Mouse (Mus musculus): ENCODE measurements around the gene Slc35b2.

Gene Slc35b2

GRCm38 (mm10) chr17:45545278-45545961 is 18.3 kb upstream of the Slc35b2 start:
- DNase-seq = peak; percentile 69

DNA sequence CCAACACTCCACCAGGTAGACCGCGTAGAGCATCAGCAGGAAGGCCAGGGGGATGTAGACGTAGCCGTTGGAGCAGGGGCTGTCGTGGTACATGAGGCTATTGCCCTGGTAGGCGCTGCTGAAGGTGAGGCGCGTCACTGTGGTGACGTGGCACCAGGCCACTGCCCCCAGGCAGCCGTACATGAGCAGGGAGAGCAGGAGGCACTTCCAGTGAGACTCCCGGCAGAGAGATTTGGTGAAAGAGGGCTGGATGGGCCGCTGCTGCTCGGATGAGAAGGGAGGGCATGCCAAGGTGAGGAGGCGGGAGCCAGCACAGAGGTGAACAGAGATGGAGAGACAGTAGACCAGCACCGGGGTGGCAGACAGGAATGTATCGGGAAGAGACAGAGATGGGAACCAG is 16.7 kb upstream of the Slc35b2 start:
- DNase-seq = peak; percentile 85

- DNase-seq = peak; percentile 74
These were observed 16.0 kb upstream of the Slc35b2 start for GRCm38 (mm10) chr17:45547461-45548190.

- peak; percentile 86 for DNase-seq
These were observed 14.8 kb upstream of the Slc35b2 start for GRCm38 (mm10) chr17:45548541-45549512.

GRCm38 (mm10) chr17:45549617-45550181 is 14.0 kb upstream of the Slc35b2 start, which contains the start of gene Tmem151b:
Gene Tmem151b, minus strand, starts transcription at chr17:45549677.
- peak; percentile 81 for DNase-seq

DNA sequence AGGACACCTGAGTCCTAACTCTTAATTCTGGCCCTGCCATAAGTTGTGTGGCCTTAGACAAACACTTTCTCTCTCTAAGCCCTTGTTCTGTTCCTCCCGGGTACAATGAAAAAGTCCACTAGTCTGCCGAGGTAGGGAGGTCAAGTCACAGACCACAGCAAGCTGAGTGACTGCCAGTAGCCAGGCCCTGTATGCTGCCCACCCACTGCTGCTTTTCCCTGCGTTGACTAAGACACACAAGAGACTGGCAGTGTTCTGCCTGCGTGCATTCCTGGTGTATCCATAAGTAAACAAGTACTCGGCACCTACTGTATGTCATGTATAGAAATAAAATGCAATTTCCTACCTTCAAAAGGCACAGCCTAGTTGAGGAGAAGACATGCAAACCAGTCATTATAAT is 13.4 kb upstream of the Slc35b2 start:
- DNase-seq = peak; percentile 65

DNA sequence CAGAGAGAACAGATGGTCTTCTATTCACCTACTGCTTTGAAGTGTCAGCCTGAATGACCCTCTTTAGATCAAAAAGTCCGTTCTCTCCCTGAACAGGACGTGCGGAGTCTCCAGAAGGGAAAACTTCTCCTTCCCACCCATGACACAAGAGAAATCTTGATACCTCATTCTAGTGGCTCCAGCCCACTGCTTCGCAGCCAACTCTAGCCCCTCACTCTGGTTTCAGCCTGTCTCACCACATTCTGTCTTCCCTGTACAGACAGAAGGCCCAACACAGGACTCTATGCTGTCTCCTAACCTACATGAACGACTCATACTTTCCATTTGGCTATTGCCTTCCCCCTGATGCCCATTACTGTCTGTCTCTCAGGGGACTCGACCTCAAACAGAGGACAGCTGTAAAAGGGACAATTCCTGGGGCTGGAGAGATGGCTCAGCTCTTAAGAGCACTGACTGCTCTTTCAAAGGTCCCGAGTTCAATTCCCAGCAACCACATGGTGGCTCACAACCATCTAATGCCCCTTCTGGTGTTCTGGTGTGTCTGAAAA is 12.4 kb upstream of the Slc35b2 start:
- peak; percentile 52 for DNase-seq

DNA sequence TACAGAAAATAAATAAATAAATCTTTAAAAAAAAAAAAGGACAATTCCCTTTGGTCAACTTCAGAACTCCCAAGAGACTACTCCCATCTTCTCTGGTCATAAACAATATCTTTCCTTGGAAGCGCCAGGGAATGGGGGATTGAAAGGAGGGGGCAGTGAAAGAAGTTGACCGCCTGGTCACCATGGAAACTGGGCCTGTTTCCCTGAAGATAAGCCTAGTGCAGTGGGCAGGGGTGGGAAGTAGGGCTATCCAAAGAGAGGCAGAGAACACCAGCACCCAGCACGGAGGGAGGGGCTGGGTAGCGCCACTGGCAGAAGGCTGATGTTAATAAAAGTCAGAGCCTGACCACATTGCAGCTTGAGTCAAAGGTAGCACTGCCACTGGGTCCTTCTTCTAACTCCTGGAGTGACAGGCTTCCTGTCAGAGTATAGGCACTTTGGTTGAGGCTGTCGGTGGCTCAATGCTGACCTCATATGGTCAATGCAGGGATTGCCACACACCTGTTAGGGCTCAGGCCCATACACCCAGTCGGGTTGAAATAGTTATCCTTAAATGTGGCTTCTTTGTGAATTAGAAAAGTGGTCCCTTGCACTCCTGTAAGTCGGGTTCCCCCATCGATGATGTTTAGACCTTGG is 11.7 kb upstream of the Slc35b2 start:
- DNase-seq = peak; percentile 87

GRCm38 (mm10) chr17:45553065-45553464 is 10.6 kb upstream of the Slc35b2 start:
- DNase-seq = peak; percentile 50

DNA sequence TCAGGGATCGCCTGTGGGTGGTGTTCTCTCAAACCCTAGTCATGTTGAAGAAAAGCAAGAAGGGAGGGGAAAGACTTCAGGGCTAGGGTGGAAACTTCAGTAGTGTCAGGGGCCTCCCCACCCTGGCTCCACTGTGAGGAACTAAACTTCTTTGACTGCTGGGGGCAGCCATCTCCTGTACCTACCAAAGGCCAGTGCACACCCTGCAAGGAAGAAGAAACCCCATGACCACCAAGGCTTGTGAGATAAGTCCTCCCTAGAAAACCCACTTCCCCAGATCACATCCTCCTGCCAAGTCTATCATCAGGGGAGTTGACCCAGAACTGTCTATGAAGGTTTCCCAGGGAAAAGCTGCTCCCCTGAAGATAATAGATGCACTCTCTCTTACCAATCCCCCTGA is 9.3 kb upstream of the Slc35b2 start:
- peak; percentile 46 for DNase-seq

GRCm38 (mm10) chr17:45555452-45556106 is 8.1 kb upstream of the Slc35b2 start, which contains the start of gene Nfkbie:
Gene Nfkbie, plus strand, starts transcription at chr17:45555703.
- DNase-seq = peak; percentile 93

- peak; percentile 57 for DNase-seq
These were observed 7.6 kb upstream of the Slc35b2 start for GRCm38 (mm10) chr17:45556107-45556489.

DNA sequence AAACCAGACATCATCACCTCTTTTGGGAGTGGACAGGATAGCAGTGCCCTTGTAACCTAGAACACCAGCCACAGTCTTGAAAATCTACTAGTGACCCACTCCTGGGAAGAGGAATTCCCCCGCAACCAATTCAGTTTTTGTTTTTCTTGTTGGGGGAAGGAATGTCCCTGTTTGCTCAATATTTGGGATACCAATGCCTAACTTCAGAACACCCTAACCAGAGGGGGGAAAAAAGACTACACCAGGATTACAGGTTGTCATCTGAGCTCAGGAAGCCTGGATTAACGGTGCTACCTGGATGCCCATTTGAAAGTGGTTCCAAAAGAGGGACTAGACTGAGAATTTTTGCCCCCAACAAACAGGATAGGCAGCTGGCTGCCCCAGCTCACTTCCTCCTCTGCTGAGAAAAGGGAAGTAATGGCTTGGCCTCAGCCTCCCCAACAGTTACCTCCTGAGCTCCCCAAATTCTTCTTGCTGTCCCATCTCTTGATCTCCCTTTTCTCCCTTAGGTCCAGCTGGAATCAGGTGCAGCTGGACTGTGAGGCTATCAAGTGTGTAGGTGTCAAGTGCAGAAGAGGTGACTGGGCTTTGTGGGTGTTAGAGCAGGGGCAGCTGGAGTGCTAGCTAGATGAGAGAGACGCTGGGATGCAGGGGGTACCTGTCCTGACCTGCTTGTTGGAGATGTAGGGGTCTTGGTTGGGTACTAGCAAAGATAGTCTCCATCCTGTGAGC is 7.0 kb upstream of the Slc35b2 start:
- no peak for DNase-seq

DNA sequence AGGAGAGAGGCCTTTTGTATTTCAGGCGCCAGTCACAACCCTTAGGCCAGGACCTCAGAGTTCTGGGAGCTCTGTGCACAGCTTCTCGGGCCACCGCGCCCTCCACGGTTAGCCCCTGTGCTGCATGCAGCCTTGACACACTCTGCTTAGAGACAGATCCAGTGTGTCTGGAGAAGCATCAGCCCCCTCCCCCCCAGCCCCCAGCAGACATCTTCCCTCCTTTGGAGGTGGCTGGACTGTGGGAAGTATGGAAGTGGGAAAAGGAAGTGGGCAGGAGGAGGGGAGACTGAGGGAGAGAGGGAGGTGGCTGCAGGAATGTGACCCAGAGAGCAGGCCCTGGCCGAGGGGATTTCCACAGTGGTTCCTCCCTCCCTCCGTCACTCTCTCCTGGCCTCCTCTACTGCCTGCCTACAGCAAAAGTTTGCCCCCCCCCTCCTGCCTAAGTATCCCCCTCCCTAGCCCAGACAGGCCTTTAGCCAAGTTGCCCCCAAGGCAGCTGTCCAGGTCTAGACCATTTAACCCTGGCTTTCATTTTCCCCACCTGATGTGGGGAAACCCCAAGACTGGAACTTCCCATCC is 6.3 kb upstream of the Slc35b2 start:
- DNase-seq = peak; percentile 47

DNA sequence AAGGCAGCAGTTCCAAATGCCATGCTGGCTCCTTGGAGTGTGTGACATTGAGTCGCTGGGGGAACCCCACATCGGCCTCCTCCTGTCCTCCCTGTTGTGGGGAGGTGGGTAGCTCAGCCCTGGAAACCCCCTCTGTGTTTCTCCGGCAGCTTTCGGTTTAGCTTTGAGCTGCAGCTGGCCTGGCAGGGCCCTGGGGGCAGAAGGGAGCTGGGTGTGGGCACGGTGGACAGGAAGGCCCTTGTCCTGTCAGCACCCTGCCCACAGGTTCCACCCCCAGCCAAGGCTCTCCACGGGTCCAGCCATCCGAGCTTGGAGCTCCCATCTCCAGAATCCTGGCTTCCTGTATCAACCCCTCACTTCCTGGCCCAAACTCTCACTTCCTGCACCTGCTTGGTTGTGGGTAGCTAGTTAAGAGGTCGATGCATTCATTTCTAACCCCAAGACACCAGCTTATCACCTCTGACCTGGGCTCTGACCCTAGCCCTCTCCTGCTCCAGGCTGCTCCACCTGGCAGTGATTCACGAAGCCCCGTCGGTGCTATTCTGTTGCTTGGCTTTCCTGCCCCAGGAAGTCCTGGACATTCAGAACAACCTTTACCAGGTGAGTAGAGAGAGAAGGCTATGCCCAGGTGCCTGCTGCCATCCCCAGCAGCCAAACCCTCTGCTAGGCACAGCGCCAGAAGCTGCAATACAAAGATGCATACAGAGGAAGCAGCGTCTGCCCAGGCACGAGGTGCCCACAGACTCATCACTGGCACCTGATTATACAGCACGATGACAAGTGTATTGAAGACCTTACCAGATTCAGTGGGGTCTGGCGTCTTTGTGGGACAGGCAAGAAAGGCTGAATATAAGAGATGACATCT is 5.4 kb upstream of the Slc35b2 start:
- DNase-seq = peak; percentile 58

DNA sequence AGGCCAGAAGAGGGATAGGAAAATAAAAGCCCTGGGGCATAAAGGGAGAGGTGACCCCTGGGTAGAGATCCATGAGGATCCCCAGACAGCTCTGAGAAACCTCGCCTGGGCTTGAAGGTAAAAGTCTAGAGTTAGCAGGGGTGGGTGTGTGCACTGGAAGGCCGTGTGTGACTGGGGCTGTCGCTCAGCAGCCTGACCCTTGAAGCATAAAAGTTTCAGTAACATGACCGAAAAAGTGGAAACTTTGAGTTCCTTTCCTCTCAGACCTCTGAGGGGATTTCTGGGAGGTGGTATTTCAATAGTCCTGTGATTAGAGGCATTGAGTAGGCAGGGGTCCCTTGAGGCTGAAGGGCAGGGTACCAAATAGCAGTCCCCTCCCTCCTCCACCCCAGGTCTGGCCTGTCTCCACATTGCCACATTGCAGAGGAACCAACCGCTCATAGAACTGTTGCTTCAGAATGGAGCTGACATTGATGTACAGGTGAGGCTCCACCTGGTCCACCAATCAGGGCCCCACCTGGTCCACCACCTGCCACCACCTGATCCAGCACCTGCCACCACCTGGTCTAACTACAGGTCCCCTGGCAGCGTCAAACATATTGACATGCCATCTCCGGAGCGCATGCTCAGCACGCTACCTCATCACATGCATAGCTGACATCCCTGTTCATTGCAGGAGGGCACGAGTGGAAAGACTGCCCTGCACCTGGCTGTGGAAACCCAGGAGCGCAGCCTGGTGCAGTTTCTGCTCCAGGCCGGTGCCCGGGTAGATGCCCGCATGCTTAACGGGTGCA is 3.7 kb upstream of the Slc35b2 start:
- peak; percentile 85 for DNase-seq

- DNase-seq = peak; percentile 65
These were observed 458 bp upstream of the Slc35b2 start for GRCm38 (mm10) chr17:45563216-45563615.

DNA sequence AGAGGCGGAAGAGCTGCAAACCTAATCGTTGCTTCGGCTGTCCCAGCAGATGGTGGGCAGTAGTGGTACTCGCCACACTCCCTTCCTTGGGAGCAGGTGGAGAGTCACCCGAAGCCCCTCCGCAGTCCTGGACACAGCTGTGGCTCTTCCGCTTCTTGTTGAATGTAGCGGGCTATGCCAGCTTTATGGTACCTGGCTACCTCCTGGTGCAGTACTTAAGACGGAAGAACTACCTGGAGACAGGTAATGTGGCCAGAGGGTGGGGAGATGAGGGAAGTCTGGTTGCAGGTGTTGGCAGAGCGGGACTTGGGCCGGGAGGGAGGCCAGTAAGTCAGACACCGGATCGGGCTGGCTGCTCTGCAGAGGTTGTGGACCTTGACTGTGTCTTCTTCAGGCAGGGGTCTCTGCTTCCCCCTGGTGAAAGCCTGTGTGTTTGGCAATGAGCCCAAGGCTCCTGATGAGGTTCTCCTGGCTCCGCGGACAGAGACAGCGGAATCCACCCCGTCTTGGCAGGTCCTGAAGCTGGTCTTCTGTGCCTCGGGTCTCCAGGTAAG is 934 bp downstream of the Slc35b2 start:
- DNase-seq = peak; percentile 77

All from cerebellum, adult 9-11 months (tissue).